ENCODE assay signal across 8 mouse cellular contexts in genomic region chr3:55307553-55308177, GRCm38 (mm10).
DNase-seq lines count a peak whose midpoint lies in the region; ATAC-seq lines count a peak whose summit lies in the region.

No protein-coding gene starts in this region.

- H3K27me3 ChIP-seq in hindbrain, embryonic 16.5 days (replicated peaks; ENCODE audit: control insufficient read depth, insufficient read depth, low read length), result no peaks in the 10 kb centered on the region
- no peaks in the 10 kb centered on the region for H3K27me3 ChIP-seq in hindbrain, embryonic 14.5 days (ENCODE audit: control insufficient read depth, insufficient read depth, low read length)

- H3K9me3 ChIP-seq in hindbrain, embryonic 16.5 days (ENCODE audit: control insufficient read depth, low read length), result no peaks in the 10 kb centered on the region
- H3K9me3 ChIP-seq in hindbrain, embryonic 14.5 days (ENCODE audit: control insufficient read depth, low read length), result no peaks in the 10 kb centered on the region

- H3K4me2 ChIP-seq in hindbrain, embryonic 16.5 days (ENCODE audit: low read length), result no peak overlapping the region
- H3K4me2 ChIP-seq in hindbrain, embryonic 14.5 days (replicated peaks), result no peak overlapping the region

- WGBS in hindbrain, embryonic 16.5 days, result 57% methylated on average over 7 of the region's 7 CpGs
- WGBS in hindbrain, embryonic 14.5 days, result 63% methylated on average over 7 of the region's 7 CpGs

- H3K9ac ChIP-seq in hindbrain, embryonic 16.5 days (ENCODE audit: low read depth, low read length), result no peak overlapping the region
- no peak overlapping the region for H3K9ac ChIP-seq in hindbrain, embryonic 14.5 days

- H3K27ac ChIP-seq in hindbrain, embryonic 16.5 days (ENCODE audit: low read depth, low read length), result no peak overlapping the region
- no peak overlapping the region for H3K27ac ChIP-seq in hindbrain, embryonic 14.5 days

- peaks cover 4% of the 10 kb centered on the region for H3K4me1 ChIP-seq in hindbrain, embryonic 16.5 days (ENCODE audit: control insufficient read depth, insufficient read depth, low read depth, low read length)
- 0 out of 2 replicates have a peak, but pooled peaks cover 10% of the 10 kb centered on the region for H3K4me1 ChIP-seq in hindbrain, embryonic 14.5 days (replicated peaks; ENCODE audit: control insufficient read depth, insufficient read depth, low read length)

- ATAC-seq in hindbrain, embryonic 16.5 days, result 0 out of 2 replicates have a peak, but pooled peaks have one; percentile 45
- ATAC-seq in hindbrain, embryonic 14.5 days (ENCODE audit: low FRiP score), result no peak

- no peaks in the 10 kb centered on the region for H3K36me3 ChIP-seq in hindbrain, embryonic 16.5 days (ENCODE audit: control insufficient read depth, insufficient read depth, low read length)
- no peaks in the 10 kb centered on the region for H3K36me3 ChIP-seq in hindbrain, embryonic 14.5 days (replicated peaks; ENCODE audit: control insufficient read depth, insufficient read depth)

- no peak for DNase-seq in hindbrain, embryonic 14.5 days (ENCODE audit: low spot score)
- DNase-seq in NIH3T3 (ENCODE audit: low read depth), result peak; percentile 86
- DNase-seq in gastrocnemius, adult 8-10 months (ENCODE audit: low spot score in 2 of 2), result peak; percentile 11 to 27
- peak; percentile 38 for DNase-seq in lung, postnatal 10 days
- no peak for DNase-seq in layer of hippocampus, adult 9-10 months (ENCODE audit: low spot score)
- DNase-seq in spleen, postnatal 4 days (ENCODE audit: low spot score in 2 of 2), result no peak
- no peak for DNase-seq in cerebellum, adult 9-10 months

- H3K4me3 ChIP-seq in hindbrain, embryonic 16.5 days (ENCODE audit: low read length), result no peak overlapping the region
- no peak overlapping the region for H3K4me3 ChIP-seq in hindbrain, embryonic 14.5 days (replicated peaks; ENCODE audit: low read length)

Comparison
In these comparisons a context has a peak if more than half of its experiments do, and no peak if none do; other contexts are left out.
1. DNase-seq: peak in NIH3T3 (single experiment), gastrocnemius, adult 8-10 months (2 of 2) and lung, postnatal 10 days (single experiment); none in hindbrain, embryonic 14.5 days (single experiment), layer of hippocampus, adult 9-10 months (single experiment), spleen, postnatal 4 days (0 of 2) and cerebellum, adult 9-10 months (single experiment).